Mouse (Mus musculus) embryonic facial prominence, embryonic 13.5 days (tissue): Measurements from ENCODE around the gene Rnf39. TPM values are rescaled to one million over a fixed set of nuclear protein-coding genes. Genes with fewer than 3 reads are reported as not detected.

ENCODE experiments used
- ATAC-seq: fragments of 200-750 bp; cut with Nextera tagmentation; 2 replicates; pipeline ENCODE4 v1.8.0; 2017; ENCODE audit warnings: low read depth; ENCODE audit not compliant: insufficient number of reproducible peaks, insufficient read depth, low FRiP score, low TSS enrichment
- H3K27ac ChIP-seq: fragments of 300-500 bp; sonication (generic); 2 replicates; pipeline ENCODE4 v1.5.1; 2015; ENCODE audit warnings: moderate library complexity, mild to moderate bottlenecking, inconsistent platforms
- H3K27me3 ChIP-seq: fragments of 300-500 bp; sonication (generic); 2 replicates; pipeline ENCODE4 v1.6.1; 2015; ENCODE audit warnings: mild to moderate bottlenecking, inconsistent platforms
- H3K36me3 ChIP-seq: fragments of 300-500 bp; sonication (generic); 2 replicates; pipeline ENCODE4 v1.6.1; 2015; ENCODE audit warnings: mild to moderate bottlenecking, inconsistent platforms
- H3K4me1 ChIP-seq: fragments of 300-500 bp; sonication (generic); 2 replicates; pipeline ENCODE4 v1.6.1; 2015; ENCODE audit warnings: inconsistent platforms
- H3K4me2 ChIP-seq: fragments of 300-500 bp; sonication (generic); 2 replicates; pipeline ENCODE4 v1.6.1; 2015; ENCODE audit warnings: moderate library complexity, mild to moderate bottlenecking, inconsistent platforms
- H3K4me3 ChIP-seq: fragments of 300-500 bp; sonication (generic); 2 replicates; pipeline ENCODE4 v1.5.1; 2015; ENCODE audit warnings: mild to moderate bottlenecking, inconsistent platforms
- H3K9ac ChIP-seq: fragments of 300-500 bp; sonication (generic); 2 replicates; pipeline ENCODE4 v1.6.1; 2015; ENCODE audit warnings: mild to moderate bottlenecking, inconsistent platforms
- H3K9me3 ChIP-seq: fragments of 300-500 bp; sonication (generic); 2 replicates; pipeline ENCODE4 v1.6.1; 2016; ENCODE audit warnings: inconsistent platforms
- WGBS: fragments of 180-500 bp; shearing (Covaris S2); methylation state at CpG from one replicate; pipeline ENCODE4 v1.1.7; 2015; ENCODE audit warnings: mixed read lengths; 5-methylcytosine and 5-hydroxymethylcytosine counted together
- polyA plus RNA-seq: library from polyadenylated mRNA; unstranded; fragments of >200 nt; fragmentation: Nextera tagmentation; extraction: Ambion mirVana; gene quantifications from 2 replicates; pipeline ENCODE4 v1.2.1, GENCODE M21; 2015

Rnf39 gene
- polyA plus RNA-seq, 1 experiment from 2014 or later = 0.35 TPM

GRCm38 (mm10) chr17:36943691-36944090 lies 973 bp downstream of the Rnf39 start:
- no peak overlapping the region for H3K27ac ChIP-seq
- peak overlapping the region; percentile 75; the same call in 1 of the 2 replicates for H3K4me2 ChIP-seq
- WGBS = 27% methylated on average over 5 of the region's 5 CpGs
- peaks cover 23% of the 10 kb centered on the region for H3K4me1 ChIP-seq
- H3K27me3 ChIP-seq = peaks cover 81% of the 10 kb centered on the region
- H3K4me3 ChIP-seq = peak overlapping the region; percentile 45; the same call in 1 of the 2 replicates
- peaks cover 5% of the 10 kb centered on the region for H3K36me3 ChIP-seq
- peak overlapping the region; percentile 64; the same call in 1 of the 2 replicates for H3K9ac ChIP-seq
- H3K9me3 ChIP-seq = no peaks in the 10 kb centered on the region
- no peak for ATAC-seq

- H3K4me3 ChIP-seq = no peak overlapping the region
- H3K9me3 ChIP-seq = no peaks in the 10 kb centered on the region
- 17% methylated on average over 9 of the region's 9 CpGs for WGBS
- ATAC-seq = no peak
- H3K4me1 ChIP-seq = peaks cover 23% of the 10 kb centered on the region
- H3K9ac ChIP-seq = no peak overlapping the region
- H3K27me3 ChIP-seq = peaks cover 80% of the 10 kb centered on the region
- no peak overlapping the region for H3K27ac ChIP-seq
- H3K4me2 ChIP-seq = no peak overlapping the region
- H3K36me3 ChIP-seq = peaks cover 11% of the 10 kb centered on the region
Observed at GRCm38 (mm10) chr17:36944121-36944775, 1.5 kb downstream of the Rnf39 start.

- Histone ChIP-seq H3K9me3 (no peaks in the 10 kb centered on the region), H3K4me2 (peak overlapping the region; percentile 97), H3K27ac (no peak overlapping the region; the same call in 1 of the 2 replicates), H3K4me1 (peaks cover 34% of the 10 kb centered on the region), H3K27me3 (peaks cover 57% of the 10 kb centered on the region), H3K36me3 (peaks cover 17% of the 10 kb centered on the region), H3K9ac (peak overlapping the region; percentile 80), H3K4me3 (peak overlapping the region; percentile 57)
- 0 out of 2 replicates have a peak, but pooled peaks have one; percentile 26 for ATAC-seq
- 1% methylated on average over 61 of the region's 62 CpGs for WGBS
Observed at GRCm38 (mm10) chr17:36947051-36947819, 4.5 kb downstream of the Rnf39 start.

- no peaks in the 10 kb centered on the region for H3K9me3 ChIP-seq
- no peak overlapping the region for H3K9ac ChIP-seq
- H3K4me3 ChIP-seq = no peak overlapping the region
- H3K27ac ChIP-seq = no peak overlapping the region
- no peak for ATAC-seq
- WGBS = 90% methylated on average over 1 of the region's 1 CpGs
- H3K4me1 ChIP-seq = peaks cover 24% of the 10 kb centered on the region
- no peak overlapping the region; the same call in 1 of the 2 replicates for H3K4me2 ChIP-seq
- H3K27me3 ChIP-seq = peaks cover 46% of the 10 kb centered on the region
- H3K36me3 ChIP-seq = peaks cover 20% of the 10 kb centered on the region
Observed at GRCm38 (mm10) chr17:36948286-36948685, 5.6 kb downstream of the Rnf39 start.

- H3K36me3 ChIP-seq = peaks cover 26% of the 10 kb centered on the region
- H3K4me3 ChIP-seq = no peak overlapping the region
- peaks cover 37% of the 10 kb centered on the region for H3K27me3 ChIP-seq
- no peak overlapping the region for H3K9ac ChIP-seq
- H3K9me3 ChIP-seq = no peaks in the 10 kb centered on the region
- ATAC-seq = no peak
- H3K4me1 ChIP-seq = peaks cover 21% of the 10 kb centered on the region
- H3K4me2 ChIP-seq = no peak overlapping the region
- 96% methylated on average over 8 of the region's 8 CpGs for WGBS
- no peak overlapping the region for H3K27ac ChIP-seq
Observed at GRCm38 (mm10) chr17:36949265-36949664, 6.5 kb downstream of the Rnf39 start.

DNA sequence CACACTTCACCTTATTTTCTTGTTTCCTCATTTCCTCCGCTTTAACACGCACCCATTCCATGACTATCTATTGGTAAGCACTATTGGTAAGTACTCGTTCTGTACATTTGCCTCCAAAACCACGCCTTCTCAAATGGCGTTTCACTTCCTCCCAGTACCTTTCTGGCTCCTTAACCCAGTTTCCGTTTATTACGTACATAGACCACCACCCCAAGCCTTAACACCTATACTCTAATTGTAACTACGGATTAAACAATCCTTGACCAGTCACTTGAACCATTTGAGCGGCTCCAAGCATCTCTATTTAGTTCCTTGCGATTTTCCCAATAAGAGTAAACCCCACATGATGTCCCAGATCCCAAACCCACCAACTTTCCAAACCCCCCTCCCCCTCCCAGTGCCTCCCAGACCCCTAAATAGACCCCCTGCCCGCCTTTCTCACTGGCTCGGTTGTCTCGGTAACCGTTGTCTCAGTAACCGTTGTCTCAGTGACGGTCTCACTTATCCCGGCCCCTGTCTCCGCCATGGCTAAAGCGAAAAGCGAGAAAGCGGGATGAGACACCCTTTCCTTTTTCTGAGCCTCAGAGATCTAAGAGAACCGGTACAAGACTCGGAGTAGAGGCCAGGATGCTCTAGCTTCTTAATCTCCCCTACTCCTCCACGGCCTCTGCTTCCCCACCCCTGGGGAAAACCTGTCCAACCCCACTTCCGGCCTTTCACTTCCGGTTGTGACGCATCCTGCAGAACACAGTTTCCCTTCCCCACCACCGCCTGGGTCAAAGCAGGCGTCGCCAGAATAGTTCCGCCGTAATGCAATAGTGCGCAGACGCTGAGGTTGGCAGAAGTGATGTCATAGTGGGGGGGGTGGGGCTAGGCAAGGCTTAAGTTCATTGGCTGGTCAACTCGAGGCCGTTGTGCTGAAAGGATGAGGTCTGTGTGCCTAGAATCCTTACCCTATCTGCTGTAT lies 8.5 kb downstream of the Rnf39 start, which contains the start of gene Ppp1r11:
Gene Ppp1r11, minus strand, starts transcription at position 761 of the 967 bp plus-strand sequence.
- WGBS = 3% methylated on average over 36 of the region's 36 CpGs
- H3K4me2 ChIP-seq = peak within 1 kb of the TSS; percentile 80

DNA sequence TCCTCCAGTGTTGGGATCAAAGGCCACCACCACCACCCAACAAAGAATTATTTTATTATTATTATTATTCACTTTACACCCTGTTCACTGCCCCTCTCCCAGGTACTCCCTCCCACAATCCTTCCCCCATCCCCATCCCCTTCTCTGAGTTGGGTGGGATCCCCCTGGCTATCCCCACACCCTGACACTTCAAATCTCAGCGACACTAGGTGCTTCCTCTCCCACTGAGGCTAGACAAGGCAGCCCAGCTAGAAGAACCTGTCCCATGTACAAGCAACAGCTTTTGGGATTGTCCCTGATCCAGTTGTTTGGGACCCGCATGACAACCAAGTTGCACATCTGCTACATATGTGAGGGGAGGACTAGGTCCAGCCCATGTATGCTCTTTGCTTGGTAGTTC lies 9.9 kb downstream of the Rnf39 start:
- H3K36me3 ChIP-seq = peaks cover 36% of the 10 kb centered on the region
- ATAC-seq = no peak
- 91% methylated on average over 2 of the region's 2 CpGs for WGBS

More for the DNA sequence above, 8.5 kb downstream of the Rnf39 start, which contains the start of gene Ppp1r11:
- H3K36me3 ChIP-seq = peaks cover 30% of the 10 kb centered on the region
- peaks cover 17% of the 10 kb centered on the region for H3K27me3 ChIP-seq
- peak; percentile 97 for ATAC-seq
- peak within 1 kb of the TSS; percentile 71; the same call in 1 of the 2 replicates for H3K27ac ChIP-seq
- H3K4me3 ChIP-seq = peak within 1 kb of the TSS; percentile 74
- H3K9ac ChIP-seq = peak within 1 kb of the TSS; percentile 80
- H3K4me1 ChIP-seq = peaks cover 21% of the 10 kb centered on the region
- H3K9me3 ChIP-seq = no peaks in the 10 kb centered on the region

DNA sequence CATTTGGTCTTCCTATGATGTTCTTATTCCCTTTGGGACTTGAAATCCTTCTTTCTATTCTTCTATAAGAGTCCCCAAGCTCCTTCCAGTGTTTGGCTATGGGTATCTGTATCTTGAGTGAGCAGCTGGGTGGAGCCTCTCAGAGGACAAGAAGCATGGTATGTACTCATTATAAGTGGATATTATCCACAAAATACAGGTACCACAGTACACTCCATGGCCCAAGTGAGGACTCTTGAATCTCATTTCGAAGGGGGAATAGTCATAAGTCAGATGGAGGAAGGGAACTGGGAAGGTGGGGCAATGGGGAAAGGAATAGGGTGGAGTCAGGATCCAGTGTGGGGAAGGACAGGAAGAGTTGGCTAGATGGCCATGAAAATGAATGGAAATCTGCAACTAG lies 10.3 kb downstream of the Rnf39 start:
- H3K9ac ChIP-seq = no peak overlapping the region
- peaks cover 11% of the 10 kb centered on the region for H3K27me3 ChIP-seq
- no peak overlapping the region for H3K4me3 ChIP-seq
- H3K4me2 ChIP-seq = no peak overlapping the region
- no peak overlapping the region for H3K27ac ChIP-seq
- ATAC-seq = no peak
- H3K9me3 ChIP-seq = no peaks in the 10 kb centered on the region
- 79% methylated on average over 1 of the region's 1 CpGs for WGBS
- H3K4me1 ChIP-seq = peaks cover 18% of the 10 kb centered on the region
- H3K36me3 ChIP-seq = peaks cover 36% of the 10 kb centered on the region

More for the DNA sequence above, 9.9 kb downstream of the Rnf39 start:
- no peak overlapping the region for H3K9ac ChIP-seq
- H3K27ac ChIP-seq = no peak overlapping the region
- H3K9me3 ChIP-seq = no peaks in the 10 kb centered on the region
- no peak overlapping the region for H3K4me2 ChIP-seq
- no peak overlapping the region for H3K4me3 ChIP-seq
- H3K27me3 ChIP-seq = peaks cover 11% of the 10 kb centered on the region
- H3K4me1 ChIP-seq = peaks cover 19% of the 10 kb centered on the region

GRCm38 (mm10) chr17:36957999-36958743 lies 15.5 kb downstream of the Rnf39 start, which contains the start of the genes Znrd1 and Znrd1as:
Gene Znrd1, minus strand, starts transcription at chr17:36958559.
Gene Znrd1as, plus strand, starts transcription at chr17:36958592.
- Histone ChIP-seq H3K4me1 (peaks cover 13% of the 10 kb centered on the region), H3K27ac (peak within 1 kb of the TSS; percentile 86), H3K27me3 (no peaks in the 10 kb centered on the region), H3K4me2 (peak within 1 kb of the TSS; percentile 74), H3K9me3 (no peaks in the 10 kb centered on the region), H3K9ac (peak within 1 kb of the TSS; percentile 82), H3K4me3 (peak within 1 kb of the TSS; percentile 64), H3K36me3 (peaks cover 17% of the 10 kb centered on the region; the same call in 1 of the 2 replicates)
- WGBS = under 1% methylated on average over 46 of the region's 46 CpGs
- peak; percentile 98 for ATAC-seq

GRCm38 (mm10) chr17:36958884-36959283 lies 16.2 kb downstream of the Rnf39 start:
- ATAC-seq = no peak
- no peaks in the 10 kb centered on the region for H3K9me3 ChIP-seq
- H3K4me2 ChIP-seq = peak overlapping the region; percentile 74
- peak overlapping the region; percentile 82 for H3K9ac ChIP-seq
- peaks cover 13% of the 10 kb centered on the region for H3K4me1 ChIP-seq
- H3K27ac ChIP-seq = peak overlapping the region; percentile 77
- peaks cover 13% of the 10 kb centered on the region; the same call in 1 of the 2 replicates for H3K36me3 ChIP-seq
- no peaks in the 10 kb centered on the region for H3K27me3 ChIP-seq
- H3K4me3 ChIP-seq = peak overlapping the region; percentile 64
- WGBS = 12% methylated on average over 12 of the region's 12 CpGs
